Mouse (Mus musculus): ENCODE results near the gene Cubn. TPM values are rescaled to one million over a fixed set of nuclear protein-coding genes. Genes with fewer than 3 reads are reported as not detected.

Cubn gene
- polyA plus RNA-seq, 1 experiment from 2014 or later, result not detected

DNA sequence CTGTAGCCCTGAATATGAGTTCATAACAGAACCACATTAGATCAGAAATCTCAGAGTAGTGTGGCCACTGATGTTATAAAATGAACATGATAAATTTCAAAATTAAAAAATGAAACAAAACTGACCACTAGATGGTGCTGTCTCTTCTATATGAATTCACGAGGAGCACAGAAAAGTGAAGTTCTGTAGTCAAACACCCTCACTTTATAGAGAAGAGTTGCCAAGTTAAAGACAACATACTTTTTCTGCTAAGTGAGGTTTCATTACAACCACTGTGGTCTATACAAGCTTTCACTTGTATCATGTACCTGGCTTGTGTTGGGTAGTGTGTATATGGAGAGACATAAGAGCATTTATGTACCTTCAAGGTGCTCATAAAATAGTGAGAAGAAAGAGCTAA, 201.0 kb downstream of the Cubn start:
- Histone ChIP-seq H3K4me3 (ENCODE audit: inconsistent target) (no peak overlapping the region), H3K79me2 (ENCODE audit: inconsistent target) (no peaks in the 10 kb centered on the region), H3K36me3 (ENCODE audit: inconsistent target) (no peaks in the 10 kb centered on the region), H3K27ac (no peak overlapping the region)
- WGBS (ENCODE audit: missing documents), result 0% methylated on average over 1 of the region's 1 CpGs

DNA sequence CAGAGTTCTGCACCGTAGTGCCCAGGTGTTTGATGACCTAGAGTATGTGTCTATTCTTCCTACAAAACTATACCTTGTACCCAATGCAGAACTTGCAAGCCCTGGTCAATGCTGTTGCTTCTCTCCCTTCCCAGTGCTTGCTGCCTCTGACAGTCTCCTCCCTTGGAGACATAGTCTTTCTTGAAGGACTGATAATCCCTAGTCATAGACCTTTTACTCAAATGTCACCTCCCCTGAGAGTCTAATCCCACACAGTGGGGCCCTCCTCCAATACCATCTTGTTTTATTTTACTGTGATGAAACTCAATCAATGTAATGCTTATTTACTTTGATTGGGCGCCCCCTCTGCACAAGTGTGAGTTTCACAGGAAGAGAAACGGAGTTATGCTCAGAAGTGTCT, 201.5 kb downstream of the Cubn start:
- H3K4me3 ChIP-seq (ENCODE audit: inconsistent target), result no peak overlapping the region
- H3K79me2 ChIP-seq (ENCODE audit: inconsistent target), result no peaks in the 10 kb centered on the region
- no peak overlapping the region for H3K27ac ChIP-seq
- WGBS (ENCODE audit: missing documents), result 83% methylated on average over 3 of the region's 3 CpGs
- H3K36me3 ChIP-seq (ENCODE audit: inconsistent target), result no peaks in the 10 kb centered on the region

DNA sequence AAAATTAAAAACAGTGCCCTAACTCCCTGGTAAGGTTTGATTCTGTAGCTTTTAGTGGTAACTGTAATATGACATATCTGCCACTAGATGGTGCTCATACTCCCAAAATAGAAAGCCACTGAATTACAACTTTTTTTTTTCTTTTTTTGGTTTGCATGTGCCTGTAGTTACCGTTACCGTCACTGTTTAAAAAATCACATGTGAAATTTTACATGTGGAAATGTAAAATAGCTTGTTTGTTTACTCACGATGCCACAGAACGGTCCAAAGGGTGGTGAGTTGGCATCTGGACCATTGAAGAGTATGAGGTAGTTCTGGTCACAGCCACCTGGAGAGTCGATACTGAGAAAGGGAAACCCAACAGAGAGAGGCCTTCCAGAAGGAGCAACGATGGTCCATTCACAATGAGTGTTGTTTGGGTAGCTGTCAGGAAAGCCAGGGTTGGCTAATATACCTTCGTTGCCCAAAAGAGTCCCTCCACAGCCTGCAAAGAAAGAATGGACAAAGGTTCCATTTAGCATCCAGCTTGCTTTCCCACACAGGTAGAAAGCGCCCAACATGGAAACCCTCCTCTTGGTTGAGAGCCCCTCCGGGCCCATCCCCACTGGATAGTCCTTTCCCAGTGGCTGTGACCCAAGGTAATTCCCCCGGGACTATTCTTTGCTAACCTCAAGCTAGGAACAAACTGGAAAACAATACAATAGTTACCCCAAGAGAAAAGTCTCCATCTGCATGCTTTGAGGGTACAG, 213.3 kb downstream of the Cubn start:
- no peak overlapping the region for H3K27ac ChIP-seq
- no peaks in the 10 kb centered on the region for H3K79me2 ChIP-seq (ENCODE audit: inconsistent target)
- no peaks in the 10 kb centered on the region for H3K36me3 ChIP-seq (ENCODE audit: inconsistent target)
- no peak overlapping the region for H3K4me3 ChIP-seq (ENCODE audit: inconsistent target)
- WGBS (ENCODE audit: missing documents), result 57% methylated on average over 10 of the region's 10 CpGs

DNA sequence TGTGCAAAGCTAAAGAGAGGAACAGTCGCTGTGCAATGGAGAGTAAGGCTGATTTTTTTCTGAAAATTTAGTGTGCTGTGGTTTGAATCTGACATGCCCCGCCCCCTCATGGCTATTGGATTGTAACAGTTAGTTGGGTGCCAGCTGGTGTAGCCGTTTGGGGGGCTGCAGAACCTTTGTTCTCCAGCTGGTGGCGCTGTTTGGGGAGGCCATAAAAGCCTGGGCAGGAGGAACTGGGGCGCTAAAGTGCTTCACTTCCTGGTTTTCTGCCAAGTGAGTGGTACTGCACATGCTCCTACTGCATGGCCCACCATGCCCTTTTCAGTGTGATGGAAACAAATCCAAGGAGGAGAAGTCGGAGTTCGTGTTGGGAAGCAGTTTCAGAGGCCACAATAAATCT, 215.7 kb downstream of the Cubn start:
- Histone ChIP-seq H3K36me3 (ENCODE audit: inconsistent target) (no peaks in the 10 kb centered on the region), H3K4me3 (ENCODE audit: inconsistent target) (no peak overlapping the region), H3K79me2 (ENCODE audit: inconsistent target) (peaks cover under 1% of the 10 kb centered on the region; the same call in 1 of the 2 replicates), H3K27ac (no peak overlapping the region)
- 90% methylated on average over 7 of the region's 7 CpGs for WGBS (ENCODE audit: missing documents)

DNA sequence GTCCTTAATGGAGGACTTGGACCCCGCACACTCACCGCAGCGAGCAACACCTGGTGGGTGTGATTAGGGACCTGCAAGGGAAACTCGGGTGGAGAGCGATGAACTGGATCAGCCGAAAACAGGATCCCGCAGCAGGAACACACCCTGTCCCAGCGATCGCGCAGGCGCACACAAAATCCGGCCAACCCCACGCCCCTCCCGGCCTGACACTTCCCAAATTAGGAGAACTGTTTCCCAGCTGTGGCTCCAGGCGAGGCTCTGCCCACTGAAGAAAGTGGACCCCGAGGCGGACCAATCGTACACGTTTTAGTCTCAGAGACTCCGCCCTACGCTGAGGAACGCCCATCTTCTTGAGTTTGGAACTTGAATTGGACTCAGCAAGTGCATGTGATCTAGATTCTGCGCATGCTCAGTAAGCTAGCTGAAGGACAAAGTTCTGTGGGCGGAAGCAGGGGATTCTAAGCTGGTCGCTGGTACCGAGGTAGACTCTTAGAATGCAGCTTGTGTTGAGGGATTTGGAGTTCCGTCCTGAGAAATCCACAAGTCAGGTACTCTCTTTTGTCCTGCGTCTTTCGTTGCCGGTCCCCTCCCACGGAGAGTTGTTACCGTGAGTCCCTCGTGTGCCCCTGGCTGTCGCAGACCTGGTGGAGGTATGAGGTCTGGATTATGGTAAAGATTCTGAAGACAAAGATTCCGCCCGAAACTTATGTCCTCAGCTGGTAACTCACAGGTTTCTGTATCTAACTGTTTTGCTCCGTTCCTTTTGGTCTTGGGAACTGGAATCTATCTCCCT, 220.3 kb downstream of the Cubn start, which contains the start of gene Rsu1:
Gene Rsu1, minus strand, starts transcription at position 251 of the 793 bp plus-strand sequence.
- WGBS (ENCODE audit: missing documents), result under 1% methylated on average over 37 of the region's 37 CpGs
- peak within 1 kb of the TSS; percentile 67 for H3K27ac ChIP-seq
- H3K79me2 ChIP-seq (ENCODE audit: inconsistent target), result peaks cover 41% of the 10 kb centered on the region
- peaks cover 14% of the 10 kb centered on the region; the same call in 1 of the 2 replicates for H3K36me3 ChIP-seq (ENCODE audit: inconsistent target)
- H3K4me3 ChIP-seq (ENCODE audit: inconsistent target), result peak within 1 kb of the TSS; percentile 73

DNA sequence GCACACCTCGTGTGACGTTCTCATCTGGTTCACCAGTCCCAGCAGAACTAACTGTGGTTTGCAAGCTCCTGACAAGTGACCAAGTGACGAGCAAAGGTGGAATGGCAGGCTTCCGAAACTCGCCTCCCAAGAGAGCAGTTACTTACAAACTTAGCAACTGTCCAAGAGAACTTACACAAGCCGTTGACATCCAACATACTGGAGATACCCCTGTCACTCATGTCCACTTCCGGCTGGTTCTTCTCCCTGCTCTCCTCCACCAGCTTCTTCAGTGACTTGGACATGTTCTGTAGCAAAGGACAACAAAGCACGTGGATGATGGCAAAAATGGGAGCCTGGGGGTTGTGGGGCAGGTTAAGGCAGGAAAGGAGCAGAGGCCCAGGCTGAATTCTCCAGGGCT, 220.9 kb downstream of the Cubn start:
- H3K36me3 ChIP-seq (ENCODE audit: inconsistent target), result peaks cover 20% of the 10 kb centered on the region; the same call in 1 of the 2 replicates
- 11% methylated on average over 8 of the region's 8 CpGs for WGBS (ENCODE audit: missing documents)
- peak overlapping the region; percentile 73 for H3K4me3 ChIP-seq (ENCODE audit: inconsistent target)
- H3K27ac ChIP-seq, result peak overlapping the region; percentile 67
- H3K79me2 ChIP-seq (ENCODE audit: inconsistent target), result peaks cover 44% of the 10 kb centered on the region

DNA sequence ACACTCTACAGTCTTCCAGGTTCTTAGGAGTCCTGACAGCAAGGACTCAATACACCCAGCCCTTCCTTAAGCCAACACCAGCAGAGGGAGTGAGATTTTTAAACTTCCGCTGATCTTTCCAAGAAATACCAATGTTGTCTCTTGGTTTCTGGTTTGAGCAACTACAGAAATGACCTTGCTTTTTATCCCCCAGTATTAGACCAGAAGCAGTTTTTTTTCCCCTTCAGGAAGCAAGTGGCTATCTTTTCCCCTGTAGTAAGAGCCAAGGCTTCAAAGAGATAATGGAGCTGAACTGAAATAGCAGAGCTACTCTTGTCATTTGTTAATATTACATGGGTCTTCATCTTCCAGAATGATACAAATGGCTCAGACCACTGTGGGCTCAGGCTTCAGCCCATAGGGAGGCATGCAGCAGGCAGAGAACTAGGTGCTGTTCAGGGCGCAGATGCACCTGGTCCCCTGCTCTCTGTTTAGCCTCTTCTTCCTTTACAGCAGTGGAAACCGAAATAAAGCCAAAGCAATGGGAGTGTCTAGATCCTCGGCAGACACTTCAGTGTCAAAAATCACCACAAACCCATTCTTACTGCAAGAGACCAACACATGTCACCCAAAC, 222.8 kb downstream of the Cubn start:
- Histone ChIP-seq H3K79me2 (ENCODE audit: inconsistent target) (peaks cover 57% of the 10 kb centered on the region), H3K27ac (no peak overlapping the region), H3K36me3 (ENCODE audit: inconsistent target) (peaks cover 20% of the 10 kb centered on the region; the same call in 1 of the 2 replicates), H3K4me3 (ENCODE audit: inconsistent target) (no peak overlapping the region)
- WGBS (ENCODE audit: missing documents), result 96% methylated on average over 4 of the region's 4 CpGs

DNA sequence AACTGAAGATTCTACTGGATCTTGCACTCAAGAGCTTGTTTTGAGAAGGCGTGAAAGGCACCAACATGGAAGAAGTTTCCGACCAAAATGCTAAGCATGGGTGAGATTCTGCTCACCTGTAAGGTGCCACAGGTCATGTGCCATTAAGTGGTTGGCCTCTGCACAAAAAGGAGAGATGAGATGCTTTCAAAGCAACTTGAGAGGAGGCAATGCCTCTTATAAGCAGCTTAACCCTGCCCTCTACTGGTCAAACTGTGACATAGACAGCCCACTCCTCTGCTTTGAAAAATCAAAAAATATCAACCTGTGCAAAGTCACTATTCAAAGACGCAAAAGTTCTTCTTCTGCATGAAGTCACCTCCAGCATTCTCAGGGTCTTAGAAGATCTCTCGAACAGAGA, 226.7 kb downstream of the Cubn start:
- no peak overlapping the region for H3K4me3 ChIP-seq (ENCODE audit: inconsistent target)
- H3K36me3 ChIP-seq (ENCODE audit: inconsistent target), result peaks cover 20% of the 10 kb centered on the region; the same call in 1 of the 2 replicates
- no peak overlapping the region for H3K27ac ChIP-seq
- 60% methylated on average over 4 of the region's 4 CpGs for WGBS (ENCODE audit: missing documents)
- H3K79me2 ChIP-seq (ENCODE audit: inconsistent target), result peaks cover 58% of the 10 kb centered on the region; the same call in 1 of the 2 replicates

DNA sequence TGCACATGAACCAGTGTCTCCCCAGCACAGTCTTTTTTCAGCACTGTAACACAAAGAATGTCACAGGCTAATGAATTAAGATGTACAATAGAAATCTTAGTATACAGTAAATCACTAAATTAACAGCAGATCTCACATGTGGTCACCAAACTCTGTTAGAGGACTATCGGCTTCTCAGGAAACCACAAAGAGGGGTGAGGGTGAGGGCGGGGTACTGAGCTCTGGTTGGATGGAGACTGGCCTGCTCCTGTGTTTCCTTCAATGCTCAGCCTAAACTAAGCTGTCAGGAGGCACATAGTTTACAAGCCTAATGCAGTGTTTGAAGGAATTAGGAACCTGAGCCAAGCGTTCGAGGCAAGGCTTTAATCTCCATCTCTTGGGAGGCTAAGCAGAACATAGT, 228.5 kb downstream of the Cubn start:
- Histone ChIP-seq H3K27ac (no peak overlapping the region), H3K79me2 (ENCODE audit: inconsistent target) (peaks cover 53% of the 10 kb centered on the region; the same call in 1 of the 2 replicates), H3K4me3 (ENCODE audit: inconsistent target) (no peak overlapping the region), H3K36me3 (ENCODE audit: inconsistent target) (peaks cover 20% of the 10 kb centered on the region; the same call in 1 of the 2 replicates)
- WGBS (ENCODE audit: missing documents), result 25% methylated on average over 4 of the region's 4 CpGs

DNA sequence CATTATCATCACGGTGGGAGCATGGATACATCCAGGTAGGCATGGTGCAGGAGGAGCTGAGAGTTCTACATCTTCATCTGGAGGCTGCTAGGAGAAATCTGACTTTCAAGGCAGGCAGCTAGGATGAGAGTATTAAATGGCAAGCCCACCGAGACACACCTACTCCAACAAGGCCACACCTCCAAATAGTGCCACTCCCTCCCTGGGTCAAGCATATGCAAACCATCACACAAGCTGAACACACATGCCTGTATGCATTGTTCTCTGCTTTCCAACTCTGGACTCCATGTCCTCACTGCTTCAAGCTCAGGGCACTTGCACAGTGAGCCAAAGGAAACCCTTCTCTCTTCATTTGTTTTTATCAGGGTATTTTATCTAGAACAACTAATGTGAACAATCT, 233.0 kb downstream of the Cubn start:
- Histone ChIP-seq H3K4me3 (ENCODE audit: inconsistent target) (no peak overlapping the region), H3K36me3 (ENCODE audit: inconsistent target) (peaks cover 17% of the 10 kb centered on the region), H3K27ac (no peak overlapping the region), H3K79me2 (ENCODE audit: inconsistent target) (peaks cover 21% of the 10 kb centered on the region; the same call in 1 of the 2 replicates)
- WGBS (ENCODE audit: missing documents), result 93% methylated on average over 2 of the region's 2 CpGs

DNA sequence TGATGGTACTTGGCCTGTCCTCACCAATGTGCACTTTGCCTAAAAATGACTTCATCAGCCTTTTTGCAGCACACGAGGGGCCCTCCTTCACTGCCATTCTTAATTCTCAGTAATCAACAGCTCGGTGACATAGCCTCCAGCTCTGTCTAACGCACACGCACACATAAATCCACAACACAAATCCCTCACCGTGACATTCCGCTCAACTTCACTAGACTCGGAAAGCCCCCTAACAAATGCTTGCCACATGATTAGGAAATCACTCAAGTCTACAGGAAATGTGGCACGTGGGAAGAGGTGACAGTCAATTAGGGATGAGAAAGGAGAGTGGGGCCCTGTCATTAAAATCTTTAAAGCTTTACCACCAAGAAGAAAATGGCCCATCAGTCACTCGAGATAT, 250.9 kb downstream of the Cubn start:
- 84% methylated on average over 9 of the region's 9 CpGs for WGBS (ENCODE audit: missing documents)
- Histone ChIP-seq H3K36me3 (ENCODE audit: inconsistent target) (peaks cover 27% of the 10 kb centered on the region), H3K4me3 (ENCODE audit: inconsistent target) (no peak overlapping the region), H3K79me2 (ENCODE audit: inconsistent target) (no peaks in the 10 kb centered on the region), H3K27ac (no peak overlapping the region)

DNA sequence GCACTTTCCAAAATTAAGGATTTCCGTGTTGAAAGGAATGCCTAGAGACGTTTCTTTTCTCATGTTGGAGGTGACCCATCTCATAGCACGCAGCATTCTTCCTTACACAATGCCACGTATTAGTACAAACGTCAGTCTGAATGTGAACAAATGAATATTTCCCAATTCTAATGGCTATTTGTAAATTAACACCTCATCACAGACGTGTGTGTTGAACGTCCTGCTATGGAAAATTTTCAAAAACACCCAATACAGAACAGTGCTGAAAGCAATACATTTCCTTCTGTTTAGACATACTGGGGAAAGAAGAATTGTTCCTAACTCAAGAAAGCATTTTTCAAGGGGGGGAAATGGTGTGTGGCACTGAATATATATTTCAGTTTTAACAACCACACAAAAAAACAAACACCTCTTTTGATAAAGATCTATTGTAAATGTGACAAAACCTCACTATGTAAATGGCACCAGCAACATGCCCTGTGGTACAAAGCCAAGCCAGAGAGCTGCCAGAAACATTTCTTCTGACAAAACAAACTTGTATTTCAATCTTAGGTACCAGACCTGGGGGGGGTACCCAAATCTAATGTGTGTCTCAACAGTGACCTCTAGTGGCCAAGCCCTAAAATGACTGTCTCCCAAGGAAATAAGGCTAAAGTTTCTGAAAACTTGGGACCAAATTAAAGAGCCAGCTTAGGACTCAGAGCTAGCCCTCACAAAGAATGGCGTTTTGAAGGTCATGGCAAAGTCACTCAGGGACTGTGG, 254.3 kb downstream of the Cubn start:
- H3K4me3 ChIP-seq (ENCODE audit: inconsistent target), result no peak overlapping the region
- H3K79me2 ChIP-seq (ENCODE audit: inconsistent target), result no peaks in the 10 kb centered on the region; the same call in 1 of the 2 replicates
- no peak overlapping the region for H3K27ac ChIP-seq
- peaks cover 27% of the 10 kb centered on the region for H3K36me3 ChIP-seq (ENCODE audit: inconsistent target)
- 81% methylated on average over 8 of the region's 8 CpGs for WGBS (ENCODE audit: missing documents)

DNA sequence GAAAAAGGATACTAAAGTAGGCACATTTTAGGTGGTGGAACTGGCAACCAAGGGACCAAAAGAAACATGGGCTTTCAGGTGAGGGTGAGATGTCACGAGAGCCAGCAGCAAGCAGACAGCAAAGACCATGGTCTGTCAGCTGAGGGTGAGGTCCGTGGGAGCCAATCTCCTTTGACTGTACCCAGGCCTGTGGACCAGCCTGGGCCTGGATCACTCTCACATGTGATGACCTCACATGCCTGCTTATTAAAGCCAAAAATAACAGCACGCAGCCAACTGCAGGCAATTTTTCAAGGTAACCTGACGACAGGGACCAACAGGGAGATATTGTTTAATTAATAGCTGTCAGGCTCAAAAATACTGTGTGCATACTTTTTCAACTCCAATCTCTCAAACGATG, 255.9 kb downstream of the Cubn start:
- no peak overlapping the region for H3K27ac ChIP-seq
- 95% methylated on average over 5 of the region's 5 CpGs for WGBS (ENCODE audit: missing documents)
- no peak overlapping the region for H3K4me3 ChIP-seq (ENCODE audit: inconsistent target)
- no peaks in the 10 kb centered on the region; the same call in 1 of the 2 replicates for H3K79me2 ChIP-seq (ENCODE audit: inconsistent target)
- H3K36me3 ChIP-seq (ENCODE audit: inconsistent target), result peaks cover 24% of the 10 kb centered on the region

DNA sequence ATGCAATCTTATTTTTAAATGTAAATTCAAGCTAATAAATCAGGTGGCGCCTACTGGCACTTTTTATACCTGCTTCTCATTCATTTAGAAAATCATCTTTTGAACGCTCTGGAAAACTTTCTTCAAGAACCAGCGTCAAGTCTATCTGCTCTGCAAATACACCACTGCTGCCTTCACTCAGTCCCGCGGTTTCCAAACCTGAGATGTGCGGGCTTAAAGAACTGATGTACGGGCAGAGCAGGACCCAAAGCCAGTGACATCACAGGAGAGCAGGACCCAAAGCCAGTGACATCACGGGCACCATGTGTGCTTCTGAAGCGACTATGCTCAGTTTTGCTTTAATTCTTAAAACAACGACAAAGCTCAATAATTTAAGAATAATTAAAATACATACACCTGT, 256.8 kb downstream of the Cubn start:
- H3K79me2 ChIP-seq (ENCODE audit: inconsistent target), result no peaks in the 10 kb centered on the region; the same call in 1 of the 2 replicates
- peaks cover 15% of the 10 kb centered on the region for H3K36me3 ChIP-seq (ENCODE audit: inconsistent target)
- no peak overlapping the region for H3K4me3 ChIP-seq (ENCODE audit: inconsistent target)
- no peak overlapping the region for H3K27ac ChIP-seq
- 94% methylated on average over 10 of the region's 10 CpGs for WGBS (ENCODE audit: missing documents)
